Mouse (Mus musculus) small intestine, adult 2 months (tissue): ENCODE results near the gene Mical3. TPM values are rescaled to one million over a fixed set of nuclear protein-coding genes. Genes with fewer than 3 reads are reported as not detected.

Source experiments
- H3K27ac ChIP-seq: fragments of 200-500 bp; 2 replicates; pipeline ENCODE4 v1.5.1; 2012; ENCODE audit warnings: low read depth, low read length, control low read depth, inconsistent platforms; ENCODE audit not compliant: insufficient read depth
- H3K27me3 ChIP-seq: fragments of 200-500 bp; 2 replicates; pipeline ENCODE4 v1.6.1; 2012; ENCODE audit warnings: mild to moderate bottlenecking, moderate library complexity, low read length, inconsistent platforms; ENCODE audit not compliant: control insufficient read depth, insufficient read depth
- H3K36me3 ChIP-seq: fragments of 200-500 bp; 2 replicates; pipeline ENCODE4 v1.6.1; 2012; ENCODE audit warnings: mild to moderate bottlenecking, low read length, control low read depth, inconsistent platforms; ENCODE audit not compliant: control insufficient read depth, insufficient read depth
- H3K4me1 ChIP-seq: fragments of 200-500 bp; 2 replicates; pipeline ENCODE4 v1.6.1; 2012; ENCODE audit warnings: low read length, inconsistent platforms, mixed read lengths; ENCODE audit not compliant: control insufficient read depth, insufficient read depth, insufficient read length
- H3K4me3 ChIP-seq: fragments of 200-500 bp; 2 replicates; pipeline ENCODE4 v1.5.1; 2012; ENCODE audit warnings: low read depth, mild to moderate bottlenecking, control low read depth, inconsistent platforms, low read length, moderate library complexity
- CTCF ChIP-seq: fragments of 200-500 bp; IDR thresholded peaks from 2 replicates; pipeline ENCODE4 v1.5.1; 2012; ENCODE audit warnings: low read depth, mild to moderate bottlenecking, control low read depth, inconsistent platforms, low read length, moderate library complexity, mixed read lengths; ENCODE audit not compliant: insufficient replicate concordance, insufficient read length; ENCODE audit errors: extremely low read depth
- POLR2A ChIP-seq: fragments of 200-500 bp; IDR thresholded peaks from 2 replicates; pipeline ENCODE4 v1.6.1; 2012; ENCODE audit warnings: low read depth, mild to moderate bottlenecking, control low read depth, inconsistent platforms, low read length, moderate library complexity
- WGBS: fragments of 180-500 bp; shearing (Covaris S2); methylation state at CpG from one replicate; pipeline ENCODE4 v1.1.7; 2018; 5-methylcytosine and 5-hydroxymethylcytosine counted together
- polyA plus RNA-seq: library from polyadenylated mRNA; depleted of rRNA; stranded (reverse); fragments of >200 nt; gene quantifications from 2 replicates; pipeline ENCODE4 v1.2.3, GENCODE M21; 2012

Gene Mical3
- polyA plus RNA-seq, 1 experiment = 8.9 TPM

GRCm38 (mm10) chr6:120943079-120943478 lies 187.7 kb downstream of the Mical3 start:
- 0 out of 2 replicates have a peak, but pooled peaks cover 1% of the 10 kb centered on the region for H3K4me1 ChIP-seq
- WGBS = 85% methylated on average over 2 of the region's 2 CpGs
- TF ChIP-seq CTCF = no peak
- no peak for TF ChIP-seq POLR2A
- no peaks in the 10 kb centered on the region for H3K36me3 ChIP-seq
- H3K27me3 ChIP-seq = no peaks in the 10 kb centered on the region
- H3K27ac ChIP-seq = no peak overlapping the region
- H3K4me3 ChIP-seq = no peak overlapping the region

GRCm38 (mm10) chr6:120941575-120941974 lies 189.2 kb downstream of the Mical3 start:
- H3K27ac ChIP-seq = no peak overlapping the region
- no peak for TF ChIP-seq CTCF
- TF ChIP-seq POLR2A = no peak
- no peak overlapping the region for H3K4me3 ChIP-seq
- H3K4me1 ChIP-seq = 0 out of 2 replicates have a peak, but pooled peaks cover 1% of the 10 kb centered on the region
- H3K36me3 ChIP-seq = no peaks in the 10 kb centered on the region
- H3K27me3 ChIP-seq = no peaks in the 10 kb centered on the region
- 92% methylated on average over 13 of the region's 13 CpGs for WGBS

DNA sequence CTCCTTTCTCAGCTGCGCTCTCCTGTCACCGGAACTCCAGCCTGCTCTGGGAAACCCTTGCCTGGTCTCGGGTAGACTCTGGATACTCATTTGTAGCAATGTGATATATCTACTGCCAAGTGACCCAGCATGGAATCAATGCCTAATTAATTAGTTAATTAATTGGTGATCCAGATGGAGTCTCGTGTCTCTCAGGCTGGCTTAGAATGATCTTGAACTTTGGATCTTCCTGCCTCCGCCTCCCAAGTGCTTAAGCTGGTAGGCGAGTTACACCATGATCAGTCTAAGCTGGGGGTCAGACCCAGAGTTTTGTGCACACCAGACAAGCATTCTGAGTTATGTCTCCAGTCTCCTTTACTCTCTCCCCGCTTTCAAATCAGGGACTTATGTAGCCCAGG lies 189.7 kb downstream of the Mical3 start:
- Histone ChIP-seq H3K27ac (no peak overlapping the region), H3K4me1 (peaks cover 5% of the 10 kb centered on the region; the same call in 1 of the 2 replicates), H3K36me3 (no peaks in the 10 kb centered on the region), H3K27me3 (no peaks in the 10 kb centered on the region), H3K4me3 (no peak overlapping the region)
- TF ChIP-seq CTCF = no peak
- TF ChIP-seq POLR2A = no peak
- WGBS = 75% methylated on average over 7 of the region's 7 CpGs

- WGBS = 88% methylated on average over 7 of the region's 7 CpGs
- H3K27me3 ChIP-seq = no peaks in the 10 kb centered on the region
- peaks cover 10% of the 10 kb centered on the region; the same call in 1 of the 2 replicates for H3K4me1 ChIP-seq
- TF ChIP-seq POLR2A (no peak), CTCF (no peak)
- no peaks in the 10 kb centered on the region for H3K36me3 ChIP-seq
- no peak overlapping the region for H3K27ac ChIP-seq
- H3K4me3 ChIP-seq = no peak overlapping the region
Observed at GRCm38 (mm10) chr6:120940446-120941083, 190.2 kb downstream of the Mical3 start.

DNA sequence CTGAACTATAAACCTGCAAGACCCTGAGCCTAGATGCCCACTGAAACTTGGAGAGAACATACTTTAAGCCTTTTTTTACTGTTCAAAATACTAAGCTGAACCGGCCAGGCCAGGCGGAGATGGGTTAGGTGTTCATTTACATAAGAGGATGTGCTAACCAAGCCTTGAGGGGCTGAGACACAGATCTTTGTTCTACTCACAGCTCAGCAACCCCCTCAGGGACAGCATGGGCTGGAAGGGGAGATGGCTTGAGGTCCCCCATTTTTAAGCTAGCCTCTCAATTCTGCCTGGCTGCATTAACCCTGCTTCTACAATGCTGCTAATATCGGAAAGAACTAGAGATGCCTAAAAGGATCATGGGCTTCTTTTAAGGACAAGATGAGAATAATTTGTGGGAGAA lies 191.0 kb downstream of the Mical3 start:
- 85% methylated on average over 3 of the region's 3 CpGs for WGBS
- Histone ChIP-seq H3K27ac (no peak overlapping the region), H3K4me3 (no peak overlapping the region), H3K27me3 (no peaks in the 10 kb centered on the region), H3K36me3 (no peaks in the 10 kb centered on the region), H3K4me1 (peaks cover 11% of the 10 kb centered on the region; the same call in 1 of the 2 replicates)
- TF ChIP-seq POLR2A (no peak), CTCF (no peak)

DNA sequence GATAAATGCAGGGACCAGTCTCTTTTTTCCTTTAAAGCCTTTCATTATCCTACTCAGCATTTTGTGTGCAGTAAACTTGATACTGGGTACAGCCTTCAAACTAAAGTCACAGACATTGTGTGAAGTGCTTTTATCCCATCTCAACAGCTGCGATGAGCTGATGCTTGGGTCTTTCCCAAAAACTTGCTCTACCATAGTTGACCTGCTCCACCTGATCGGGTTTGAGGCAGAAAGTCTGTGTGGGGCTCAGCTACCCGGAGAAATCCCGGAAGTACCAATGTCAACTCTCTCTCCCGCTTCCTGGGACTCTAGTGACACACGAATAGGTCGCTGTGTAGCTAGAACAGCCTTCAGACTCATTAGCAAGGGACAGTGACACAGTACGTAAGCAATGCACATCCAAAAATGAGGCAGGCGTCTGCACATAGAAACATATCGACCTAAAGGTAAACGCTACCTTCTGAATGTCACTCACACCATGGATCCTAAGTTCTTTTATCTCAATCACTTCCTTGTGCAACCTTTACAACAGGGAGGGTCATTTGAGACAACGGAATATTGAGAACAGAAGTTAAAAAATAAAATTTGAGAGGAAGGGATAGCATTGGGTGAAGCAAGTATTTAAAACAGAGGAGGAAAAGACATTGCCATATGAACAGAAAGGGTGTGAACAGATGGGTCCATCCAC lies 191.9 kb downstream of the Mical3 start:
- 73% methylated on average over 12 of the region's 12 CpGs for WGBS
- peaks cover 11% of the 10 kb centered on the region for H3K4me1 ChIP-seq
- H3K4me3 ChIP-seq = no peak overlapping the region
- H3K36me3 ChIP-seq = peaks cover 6% of the 10 kb centered on the region; the same call in 1 of the 2 replicates
- no peak overlapping the region for H3K27ac ChIP-seq
- no peak for TF ChIP-seq POLR2A
- no peak for TF ChIP-seq CTCF
- no peaks in the 10 kb centered on the region for H3K27me3 ChIP-seq

GRCm38 (mm10) chr6:120937999-120938608 lies 192.7 kb downstream of the Mical3 start:
- 88% methylated on average over 11 of the region's 11 CpGs for WGBS
- Histone ChIP-seq H3K27ac (no peak overlapping the region), H3K27me3 (no peaks in the 10 kb centered on the region), H3K36me3 (peaks cover 6% of the 10 kb centered on the region; the same call in 1 of the 2 replicates), H3K4me1 (peaks cover 11% of the 10 kb centered on the region), H3K4me3 (no peak overlapping the region)
- TF ChIP-seq POLR2A = no peak
